Mouse (Mus musculus) ovary, postnatal 10 days (tissue): ENCODE data around the gene Caskin1.
A peak's percentile ranks its signal among the peaks of the same experiment; 100 is the strongest.

ENCODE experiments used
- DNase-seq: peaks from one replicate; pipeline ENCODE4 v3.0.0; 2022; ENCODE audit warnings: low spot score

Caskin1 gene

DNA sequence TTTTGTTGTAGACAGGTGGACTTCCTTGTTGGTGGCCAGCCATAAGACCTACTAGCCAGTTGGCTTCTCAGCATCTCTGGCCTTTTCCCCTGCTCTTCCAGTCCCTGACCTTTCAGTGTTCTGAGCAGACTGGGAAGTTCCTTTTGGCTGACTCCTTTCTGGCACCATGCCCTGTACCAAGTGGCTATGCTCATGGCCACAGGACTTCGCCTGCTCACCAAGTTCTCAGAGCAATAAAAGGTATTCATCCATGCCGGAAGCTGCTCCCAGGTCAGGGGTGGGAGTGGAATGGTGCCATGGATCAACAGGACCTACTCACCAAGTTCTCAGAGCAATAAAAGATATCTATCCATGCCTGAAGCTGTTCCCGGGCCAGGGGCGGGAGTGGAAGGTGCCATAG lies 15.9 kb upstream of the Caskin1 start:
- no peak for DNase-seq

DNA sequence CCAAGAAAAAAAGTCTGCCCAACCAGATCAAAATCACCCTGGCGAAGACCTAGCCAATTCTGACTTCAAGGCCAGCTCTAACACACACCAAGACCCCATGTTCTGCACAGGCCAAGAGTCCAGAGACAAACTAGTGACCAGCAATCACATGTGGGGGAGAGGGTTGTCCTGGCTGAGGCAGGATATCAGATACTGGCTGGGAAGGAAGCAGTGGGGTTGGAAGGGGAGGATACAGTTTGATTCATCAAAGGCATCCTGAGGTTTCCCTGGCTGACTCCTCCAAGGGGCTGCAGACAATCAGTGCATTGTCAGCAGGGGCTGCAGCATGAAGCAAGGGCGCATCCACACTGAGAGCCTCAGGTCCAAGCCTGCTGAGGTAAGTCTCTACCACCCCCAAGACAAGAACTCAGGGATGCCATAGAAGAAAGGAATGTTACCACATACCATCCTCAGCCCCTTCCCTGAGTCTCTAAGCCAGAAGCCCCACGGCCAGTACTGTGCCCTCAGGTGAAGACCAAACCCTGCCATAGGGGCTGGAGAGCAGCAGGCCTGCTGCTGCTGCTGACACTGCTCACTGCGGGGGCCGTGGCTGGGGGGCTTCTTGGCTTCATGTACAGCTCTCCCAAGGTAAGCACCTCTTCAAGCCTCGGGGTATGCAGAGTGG lies 14.7 kb upstream of the Caskin1 start, which contains the start of gene Bricd5:
Bricd5 (plus strand) TSS at position 273 of the 664 bp plus-strand sequence.
- DNase-seq = no peak

DNA sequence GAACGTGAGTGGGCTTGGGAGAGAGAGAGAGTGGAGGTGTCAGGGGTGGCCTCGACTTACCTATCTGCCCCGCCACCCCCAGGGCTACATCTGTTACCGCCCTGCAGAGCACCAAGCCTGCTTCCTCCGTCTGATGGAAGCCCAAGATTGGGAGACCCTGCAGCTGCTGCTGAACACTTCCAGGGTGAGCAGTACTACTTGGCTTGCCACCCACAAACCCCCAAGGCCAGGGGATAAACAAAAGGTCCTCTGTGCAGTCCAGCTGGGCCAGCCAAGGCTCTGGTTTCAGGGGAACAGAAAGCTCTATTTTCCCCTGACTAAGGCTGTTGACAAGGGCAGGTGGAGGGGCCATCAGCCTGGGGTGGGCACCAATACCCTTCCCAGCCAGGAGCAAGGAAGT lies 13.8 kb upstream of the Caskin1 start:
- no peak for DNase-seq

DNA sequence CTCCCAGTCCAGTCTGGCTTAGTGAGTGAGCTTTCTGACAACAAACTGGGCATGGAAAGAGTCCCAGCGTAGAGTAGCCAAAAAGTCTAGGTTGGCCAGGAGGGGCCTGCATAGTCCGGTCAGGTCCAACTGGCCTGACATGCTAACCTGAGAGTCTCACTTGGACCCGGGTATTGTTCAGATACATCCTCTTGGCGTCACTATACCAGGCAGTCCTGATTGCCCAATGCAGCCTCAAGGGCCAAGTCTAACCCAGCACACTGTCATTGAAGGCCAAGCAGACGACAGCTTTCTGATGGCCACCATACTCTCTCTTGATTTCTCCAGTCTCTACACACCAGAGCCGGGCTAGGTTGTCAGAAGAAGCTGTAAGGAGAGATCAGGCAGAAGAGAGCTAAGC lies 12.8 kb upstream of the Caskin1 start:
- no peak for DNase-seq

DNA sequence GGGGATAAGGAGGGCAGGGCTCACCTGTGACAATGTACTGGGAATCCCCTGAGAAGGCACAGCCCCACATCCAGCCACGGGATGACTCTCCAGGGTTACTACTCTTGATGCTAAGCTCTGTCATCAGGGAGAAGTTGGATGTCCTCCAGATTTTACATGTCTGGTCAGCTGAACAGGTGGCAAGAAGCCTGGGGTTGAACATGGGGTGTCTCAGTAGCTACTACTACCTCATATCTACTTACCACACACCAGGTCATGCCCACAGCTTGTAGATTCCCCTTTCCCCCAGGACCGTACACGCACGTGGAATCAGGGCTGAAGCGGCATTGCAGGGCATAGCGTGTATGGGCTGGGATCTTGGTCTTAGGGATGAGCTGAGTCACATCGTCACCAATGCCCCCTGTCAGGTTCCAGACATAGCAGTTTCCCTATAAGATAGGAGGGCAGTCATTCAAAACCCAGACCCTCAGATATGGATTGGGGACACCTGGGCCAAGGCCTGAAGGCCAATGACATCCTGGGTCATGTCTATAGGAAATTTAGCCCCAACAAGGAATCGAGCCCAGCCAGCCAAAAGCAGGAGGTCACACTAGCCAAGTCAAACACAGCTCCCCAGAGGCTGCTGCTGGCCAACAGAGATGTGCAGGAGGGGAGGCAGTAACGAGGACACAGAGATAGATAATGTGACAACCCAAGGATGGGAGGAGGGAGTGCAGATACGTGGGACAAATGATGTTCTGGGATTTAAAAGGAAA lies 12.2 kb upstream of the Caskin1 start:
- DNase-seq = no peak

DNA sequence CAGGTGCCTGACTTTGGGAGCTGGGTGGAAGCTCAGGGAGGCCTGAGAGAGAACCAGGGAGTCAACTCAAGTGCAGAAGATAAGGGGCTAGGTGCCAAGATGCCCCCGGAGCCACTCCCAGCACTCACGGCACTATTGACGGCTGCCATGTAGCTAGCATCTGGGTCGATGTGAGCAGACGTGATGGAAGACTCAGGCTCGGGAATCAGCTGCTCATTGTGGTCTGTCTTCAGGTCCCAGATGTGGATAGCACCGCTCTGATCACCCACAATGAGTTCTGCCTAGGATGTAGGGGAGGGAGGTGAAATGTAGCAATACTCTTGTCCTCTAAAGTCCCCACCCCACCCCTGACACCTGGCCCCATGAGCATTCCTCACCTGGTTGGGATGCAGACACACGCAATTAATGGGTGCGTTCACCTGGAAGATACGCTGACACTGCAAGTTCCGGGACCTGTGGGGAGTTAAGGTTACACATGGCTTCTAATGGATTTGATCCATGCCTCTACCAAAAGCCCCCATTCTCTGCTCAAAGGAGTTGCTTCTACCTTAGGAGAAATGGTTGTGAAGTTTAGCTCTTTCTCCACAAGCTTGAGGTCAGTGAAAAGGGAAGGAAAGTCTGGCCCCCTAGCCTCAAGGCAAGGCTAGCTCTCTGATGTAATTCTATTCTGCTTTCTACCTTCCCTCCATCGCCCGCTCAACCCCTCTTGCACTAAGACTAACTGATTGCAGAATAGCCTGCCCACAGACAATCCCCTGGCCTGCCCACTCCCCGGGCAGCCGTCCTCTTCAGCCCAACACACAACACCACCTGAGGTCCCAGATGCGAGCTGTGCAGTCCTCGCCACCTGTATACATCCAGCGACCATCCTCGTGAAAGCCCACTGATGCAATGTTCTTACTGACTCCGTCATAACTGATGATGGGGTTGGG lies 11.1 kb upstream of the Caskin1 start:
- DNase-seq = no peak

DNA sequence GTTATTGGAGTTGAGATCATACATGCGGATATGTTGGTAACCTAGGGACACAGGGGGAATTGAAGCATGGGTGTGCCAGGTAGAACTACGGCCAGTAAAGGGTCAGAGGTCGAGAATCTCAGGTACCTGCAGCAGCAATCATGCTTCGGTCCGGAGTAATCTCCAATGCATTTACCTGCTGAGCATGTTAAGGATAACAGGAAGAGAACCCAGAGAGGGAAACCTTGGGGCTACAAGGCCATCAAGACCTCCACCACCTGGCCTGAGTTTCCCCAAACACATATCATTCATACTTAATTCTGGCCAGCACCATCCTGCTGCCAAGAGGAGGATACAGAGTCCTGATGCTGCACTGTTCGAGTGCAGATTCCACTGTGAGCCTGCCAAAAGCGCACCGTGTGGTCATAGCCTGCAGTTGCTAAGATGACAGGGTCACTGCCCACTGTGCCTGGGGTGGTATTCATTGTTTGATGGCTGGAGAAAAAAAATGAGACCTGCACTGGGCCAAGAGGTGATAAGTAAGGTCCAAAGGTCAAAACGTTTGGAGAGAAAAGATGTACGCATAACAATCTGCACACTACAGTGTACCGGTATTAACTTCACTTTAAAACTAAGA lies 10.3 kb upstream of the Caskin1 start:
- no peak for DNase-seq

DNA sequence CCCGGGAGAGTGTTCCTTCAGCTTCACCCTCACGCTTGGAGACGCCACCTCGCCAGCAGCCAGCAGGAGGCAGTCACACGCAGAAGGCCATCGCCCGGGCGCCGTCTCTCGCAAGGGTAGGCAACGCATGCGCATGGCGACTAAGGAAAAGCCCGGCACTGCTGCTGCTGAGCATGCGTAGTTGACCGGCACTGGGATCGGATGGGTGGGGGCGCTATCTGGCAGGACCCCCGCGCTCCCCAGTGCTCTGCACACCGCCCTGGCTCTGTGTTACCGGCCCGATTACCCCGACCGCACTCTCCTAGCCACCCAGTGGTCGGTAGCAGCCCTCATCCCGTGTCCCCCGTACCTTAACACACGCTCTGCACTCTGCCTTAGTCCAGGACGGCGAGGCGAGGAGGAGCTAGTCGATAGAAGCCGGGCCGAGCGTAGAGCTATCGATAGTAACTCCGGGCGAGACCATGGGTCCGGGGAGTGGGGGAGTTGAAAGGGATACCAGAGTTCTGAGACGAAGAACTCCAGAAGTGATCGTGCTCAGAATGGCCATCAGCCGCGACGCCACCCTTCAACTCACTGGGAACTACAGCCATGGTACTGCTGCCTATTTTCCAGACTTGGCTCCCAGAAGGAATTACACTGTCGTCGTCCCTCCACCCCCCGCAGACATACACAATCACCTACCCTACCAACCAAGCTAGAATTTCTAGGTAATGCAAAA lies 9.6 kb upstream of the Caskin1 start, which contains the start of gene Mlst8:
Mlst8 (minus strand) TSS at position 416 of the 718 bp plus-strand sequence.
- peak; percentile 97 for DNase-seq

DNA sequence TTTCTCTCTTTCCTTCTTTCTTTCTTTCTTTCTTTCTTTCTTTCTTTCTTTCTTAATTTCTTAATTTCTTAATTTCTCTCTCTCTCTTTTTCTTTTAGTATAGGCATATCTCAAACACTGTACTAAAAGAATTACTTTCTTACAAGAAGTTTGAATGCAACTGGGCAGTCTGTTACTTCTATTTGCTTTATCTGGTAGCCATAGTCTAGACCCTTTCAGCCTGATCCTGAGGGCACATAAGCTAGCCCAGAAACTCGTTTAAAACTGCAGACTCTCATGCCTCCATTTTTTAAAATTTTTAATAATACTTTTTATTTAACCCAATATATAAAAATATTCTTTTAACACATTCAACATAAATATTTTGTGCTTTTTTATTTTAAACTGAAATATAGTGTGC lies 9.0 kb upstream of the Caskin1 start:
- DNase-seq = no peak

DNA sequence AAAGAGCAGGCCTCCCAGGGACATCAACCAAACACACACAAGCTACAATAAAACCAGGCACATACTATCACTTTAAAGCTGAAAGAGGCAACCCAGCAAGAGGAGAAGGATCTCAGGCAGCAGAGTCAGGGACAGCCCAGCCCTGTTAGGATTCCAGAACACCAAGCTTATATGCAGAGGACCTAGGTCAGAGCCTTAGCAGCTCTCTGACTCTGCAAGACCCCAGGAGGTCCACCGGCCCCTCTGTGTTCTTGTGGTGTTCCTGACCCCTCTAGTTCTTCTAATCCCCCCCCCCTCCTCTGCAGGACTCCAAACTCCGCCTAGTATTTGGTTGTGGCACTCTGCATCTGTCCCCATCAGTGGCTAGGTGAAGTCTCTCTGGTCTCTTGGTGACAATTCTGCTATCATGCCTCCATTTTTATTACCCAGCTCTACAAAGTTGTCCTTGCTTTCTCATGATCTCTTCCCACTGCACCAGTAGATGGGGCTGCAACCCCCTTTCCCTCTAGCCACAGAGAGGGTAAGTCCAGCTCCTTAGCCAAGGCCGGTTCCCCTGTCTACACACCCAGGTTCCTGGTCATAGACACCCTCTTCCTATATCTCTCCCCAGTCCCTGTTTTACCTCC lies 8.1 kb upstream of the Caskin1 start:
- DNase-seq = no peak

DNA sequence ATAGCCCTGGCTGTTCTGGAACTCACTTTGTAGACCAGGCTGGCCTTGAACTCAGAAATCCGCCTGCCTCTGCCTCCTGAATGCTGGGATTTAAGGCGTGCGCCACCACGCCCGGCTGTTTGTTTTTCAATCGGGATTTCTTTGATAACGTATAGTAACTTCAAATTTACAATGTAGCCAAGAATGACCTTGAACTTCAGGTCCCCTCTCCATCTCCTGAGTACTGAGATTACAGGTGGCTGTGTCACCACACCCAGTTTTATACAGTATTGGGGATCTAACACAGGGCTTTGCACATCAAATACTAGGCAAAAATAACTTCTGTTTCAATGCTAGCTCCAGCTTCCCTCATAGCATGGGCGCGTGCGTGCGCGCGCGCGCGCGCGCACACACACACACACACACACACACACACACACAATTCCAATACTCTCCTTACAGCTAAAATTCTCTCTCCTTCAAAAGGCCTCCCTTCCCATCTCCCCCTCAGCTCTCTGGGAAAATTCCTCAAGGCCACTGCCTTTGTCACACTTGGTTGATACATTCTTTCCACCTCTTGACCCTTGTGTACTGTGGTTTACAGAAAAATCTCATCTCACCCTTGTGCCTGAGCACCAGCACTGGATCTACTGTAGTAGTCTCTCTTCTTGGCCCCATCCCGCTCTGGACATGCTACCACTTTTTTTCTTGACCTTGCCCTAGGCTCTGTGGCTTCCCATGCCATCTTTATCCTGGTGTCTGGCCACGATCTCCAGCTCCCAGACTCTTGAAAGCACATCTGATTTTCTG lies 7.2 kb upstream of the Caskin1 start:
- no peak for DNase-seq

DNA sequence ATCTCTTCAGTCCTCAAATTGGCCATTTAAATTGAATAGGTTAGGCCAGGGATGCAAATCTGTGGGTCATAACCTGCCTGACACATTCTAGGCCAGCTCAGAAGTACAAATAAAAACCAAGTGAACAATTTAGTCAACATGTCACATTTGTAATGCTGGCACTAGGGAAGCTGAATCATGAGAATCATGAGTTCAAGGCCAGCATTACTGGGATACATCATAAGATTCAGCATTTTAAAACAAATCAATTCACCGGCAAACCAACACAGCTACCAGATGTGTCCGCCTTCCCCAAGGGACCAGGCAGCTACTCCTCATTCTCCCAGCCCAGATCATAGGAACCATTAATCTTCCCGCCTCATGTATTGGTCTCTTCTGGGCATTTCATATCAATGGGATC lies 4.9 kb upstream of the Caskin1 start:
- DNase-seq = no peak

DNA sequence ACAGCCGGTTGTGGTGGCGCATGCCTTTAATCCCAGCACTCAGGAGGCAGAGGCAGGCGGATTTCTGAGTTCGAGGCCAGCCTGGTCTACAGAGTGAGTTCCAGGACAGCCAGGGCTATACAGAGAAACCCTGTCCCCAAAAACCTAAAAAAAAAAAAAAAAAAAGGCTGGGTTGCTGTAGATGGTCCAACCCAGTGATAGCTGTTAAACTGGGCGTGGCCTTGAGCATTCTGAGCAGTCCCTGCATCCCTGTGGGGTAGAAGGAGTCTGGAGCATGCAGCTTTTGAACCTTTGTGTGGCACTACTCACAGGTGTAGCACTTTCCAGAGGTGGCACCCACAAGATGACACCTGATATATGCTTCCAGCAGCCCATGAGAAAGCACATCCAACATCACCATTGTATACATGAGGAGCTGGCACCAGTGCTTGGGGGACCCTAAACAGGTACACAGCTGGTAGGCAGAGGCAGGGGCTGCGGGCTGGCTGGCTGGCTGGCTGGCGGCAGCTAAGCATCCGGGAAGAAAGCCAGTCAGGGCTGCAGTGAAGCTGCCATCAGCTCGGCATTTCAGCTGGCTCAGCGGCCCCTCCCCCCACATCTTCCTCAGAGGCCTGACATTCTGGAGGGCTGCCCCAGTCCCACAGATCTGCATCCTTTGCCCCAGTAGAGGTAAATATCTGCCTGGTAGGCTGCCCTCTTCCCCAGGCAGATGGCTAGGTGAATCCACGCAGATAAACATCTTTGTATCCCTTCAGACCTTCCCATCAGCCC lies 3.1 kb upstream of the Caskin1 start:
- no peak for DNase-seq

DNA sequence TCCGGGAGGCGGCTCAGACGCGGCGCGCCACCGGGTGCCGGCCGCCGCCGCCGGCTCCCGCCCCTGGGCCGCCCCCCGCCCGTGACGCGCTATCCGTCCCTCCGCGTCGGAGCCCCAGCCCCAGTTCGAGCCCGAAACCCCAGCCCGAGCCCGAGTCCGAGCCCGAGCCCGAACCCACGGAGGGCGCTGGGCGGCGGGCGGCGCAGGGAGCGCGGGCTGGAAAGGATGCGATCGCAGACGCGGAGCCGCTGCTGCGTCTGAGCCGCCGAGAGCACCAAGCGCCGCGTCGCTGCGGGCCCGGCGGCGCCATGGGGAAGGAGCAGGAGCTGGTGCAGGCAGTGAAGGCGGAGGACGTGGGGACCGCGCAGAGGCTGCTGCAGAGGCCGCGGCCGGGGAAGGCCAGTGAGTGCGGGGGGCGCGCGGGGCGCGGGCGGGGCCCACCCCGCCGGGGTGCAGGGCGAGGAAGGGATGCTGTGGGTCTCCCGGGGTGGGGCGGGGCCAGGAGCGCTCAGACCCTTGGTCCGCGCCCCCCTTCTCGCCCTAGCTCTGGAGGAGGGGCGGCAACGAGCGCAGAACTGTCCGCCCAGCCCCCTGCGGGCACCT lies 362 bp downstream of the Caskin1 start:
- DNase-seq = no peak

DNA sequence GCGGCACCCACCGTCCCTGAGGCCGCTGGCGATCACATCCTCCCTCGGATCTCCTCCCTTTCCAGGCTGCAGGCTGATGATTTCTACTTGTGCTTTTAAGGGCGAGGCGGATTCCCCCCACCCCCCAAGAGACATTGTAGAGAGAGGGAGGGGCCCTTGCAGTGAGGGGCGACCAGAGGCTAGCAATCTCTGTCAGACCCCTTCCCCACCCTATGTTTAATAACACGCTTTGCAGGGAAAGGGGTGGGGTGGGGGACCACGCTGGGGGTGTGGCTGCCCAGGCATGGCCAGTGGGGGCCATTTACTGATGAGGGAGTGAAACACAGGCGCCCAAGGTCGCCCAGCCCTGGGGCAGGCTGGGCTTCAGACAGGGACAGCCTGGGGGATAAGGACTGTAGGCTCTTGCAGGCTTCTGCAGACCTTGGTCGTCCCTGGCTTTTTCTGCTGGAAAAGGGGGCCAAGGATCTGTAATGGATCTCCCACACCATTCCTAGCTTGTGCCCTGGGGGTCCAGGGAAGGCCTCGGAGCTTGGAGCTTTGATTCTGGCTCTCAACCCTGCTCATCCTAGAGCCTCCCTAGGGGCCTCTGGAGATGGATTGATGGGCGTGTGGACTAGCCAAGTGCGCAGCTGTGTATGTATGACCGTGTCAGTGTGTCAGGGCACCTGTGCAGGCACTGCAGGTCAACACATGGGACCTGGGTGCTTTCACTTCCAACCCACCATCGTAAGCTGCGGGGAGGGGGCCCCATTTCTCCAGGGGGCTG lies 1.0 kb downstream of the Caskin1 start:
- no peak for DNase-seq

DNA sequence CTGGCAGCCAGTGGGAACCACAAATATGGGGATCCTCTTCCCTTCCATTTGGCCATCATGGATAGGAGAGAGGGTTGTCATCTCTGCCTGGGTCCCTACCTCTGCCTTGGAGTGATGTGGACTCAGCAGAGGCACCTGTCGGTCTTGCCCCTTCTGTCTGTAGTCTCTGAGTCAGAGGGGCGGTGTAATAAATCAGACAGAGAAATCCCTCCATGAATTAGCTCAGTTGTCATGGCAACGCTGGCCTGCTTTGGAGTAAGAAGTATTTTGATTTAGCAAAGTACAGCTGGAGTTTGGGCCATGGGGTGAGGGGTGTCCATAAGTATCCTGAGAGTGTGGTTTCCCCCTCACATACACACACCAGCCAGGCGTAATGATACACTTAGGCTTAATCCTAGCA lies 2.0 kb downstream of the Caskin1 start:
- no peak for DNase-seq

DNA sequence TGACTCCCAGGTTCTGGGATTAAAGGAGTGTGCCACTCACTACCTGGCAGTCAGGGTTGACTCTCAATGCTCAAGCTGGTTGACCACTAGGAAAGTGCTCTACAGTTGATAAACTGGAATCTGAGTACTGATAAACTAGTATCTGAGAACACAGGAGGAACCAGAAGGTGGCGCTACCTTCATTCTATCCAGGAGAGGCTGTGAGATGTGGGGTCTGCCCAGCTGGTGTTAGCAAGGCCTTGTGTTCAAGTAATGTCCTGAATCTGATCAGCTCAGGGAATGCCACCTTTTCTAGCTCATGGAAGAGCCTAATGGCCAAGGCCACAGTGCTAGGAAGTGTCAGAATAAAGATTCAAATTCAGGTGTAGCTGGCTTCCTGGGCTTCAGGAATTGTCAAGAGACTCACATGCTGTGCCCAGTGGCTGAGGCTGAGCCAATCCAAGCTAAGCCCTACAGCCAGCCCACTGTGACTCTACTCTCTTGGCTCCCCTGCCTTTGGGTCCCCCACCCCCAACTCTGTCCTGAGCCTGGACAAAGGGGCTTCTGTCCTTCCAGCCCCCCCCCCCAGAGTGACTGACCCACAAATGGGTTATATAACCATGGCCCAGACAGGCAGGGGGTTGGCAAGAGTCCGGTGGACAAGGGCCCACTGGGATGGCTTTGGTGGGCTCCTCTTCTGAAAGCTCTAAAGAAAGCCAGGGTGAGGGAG lies 6.4 kb downstream of the Caskin1 start:
- no peak for DNase-seq

DNA sequence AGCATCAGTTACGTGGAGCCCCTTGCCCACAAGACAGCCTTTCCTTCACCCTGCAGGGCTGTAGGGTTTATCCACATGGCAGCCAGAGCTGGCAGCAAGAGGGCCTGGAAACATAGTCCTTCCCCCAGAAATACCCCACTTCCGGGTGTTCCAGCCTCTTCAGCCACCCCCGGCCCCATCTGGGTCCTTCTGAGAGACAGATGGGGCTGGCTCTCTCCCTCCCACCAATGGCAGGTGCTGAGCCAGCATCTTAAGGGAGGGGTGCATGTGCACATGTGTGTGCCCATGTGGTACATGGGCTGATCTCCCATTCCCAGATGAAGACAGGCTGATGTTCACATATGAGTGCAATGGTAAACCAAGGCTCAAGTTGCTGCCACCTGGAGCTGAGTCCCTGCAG lies 7.0 kb downstream of the Caskin1 start:
- no peak for DNase-seq
